Mouse (Mus musculus): ENCODE results near the gene Elp6. TPM values are rescaled to one million over a fixed set of nuclear protein-coding genes. Genes with fewer than 3 reads are reported as not detected.

Gene Elp6
- 36.1 and 43.4 TPM in 2 replicates for polyA plus RNA-seq (2012; rRNA removed)
- polyA plus RNA-seq (2014; fragmentation: Nextera tagmentation; extraction: Ambion mirVana), result 25.3 and 25.8 TPM in 2 replicates

GRCm38 (mm10) chr9:110304969-110305651, at the start of gene Elp6:
Gene Elp6 (plus strand): TSS chr9:110305173.
- TF ChIP-seq POLR2A (IDR thresholded peaks at IDR 0.05; ENCODE audit: borderline replicate concordance, extremely low read depth, insufficient read depth, insufficient read length), result peak; percentile 92; the same call in 1 of the 2 replicates
- under 1% methylated on average over 46 of the region's 46 CpGs for WGBS
- Histone ChIP-seq H3K9me3 (ENCODE audit: control insufficient read depth, low read length) (no peaks in the 10 kb centered on the region), H3K4me2 (replicated peaks; ENCODE audit: low read depth, low read length, severe bottlenecking) (peak within 1 kb of the TSS; percentile 50), H3K27ac (replicated peaks; ENCODE audit: low read depth, low read length) (peak within 1 kb of the TSS; percentile 88), H3K36me3 (ENCODE audit: control insufficient read depth, insufficient read depth, low read length) (peaks cover 6% of the 10 kb centered on the region), H3K4me1 (ENCODE audit: control insufficient read depth, insufficient read depth, low read length) (no peaks in the 10 kb centered on the region; the same call in 1 of the 2 replicates), H3K27me3 (ENCODE audit: control insufficient read depth, insufficient read depth, low read length) (no peaks in the 10 kb centered on the region), H3K9ac (ENCODE audit: low read depth, low read length, severe bottlenecking) (peak within 1 kb of the TSS; percentile 78), H3K4me3 (replicated peaks; ENCODE audit: low read length) (peak within 1 kb of the TSS; percentile 52)
- peak; percentile 100 for ATAC-seq (ENCODE audit: low FRiP score, low read depth)
- peak; percentile 95 for DNase-seq (ENCODE audit: low spot score)

- no peaks in the 10 kb centered on the region for H3K4me1 ChIP-seq (ENCODE audit: control insufficient read depth, insufficient read depth, low read length)
- no peak for ATAC-seq (ENCODE audit: low FRiP score, low read depth)
- 64% methylated on average over 15 of the region's 15 CpGs for WGBS
Measured at GRCm38 (mm10) chr9:110255407-110256019, 49.5 kb upstream of the Elp6 start.

DNA sequence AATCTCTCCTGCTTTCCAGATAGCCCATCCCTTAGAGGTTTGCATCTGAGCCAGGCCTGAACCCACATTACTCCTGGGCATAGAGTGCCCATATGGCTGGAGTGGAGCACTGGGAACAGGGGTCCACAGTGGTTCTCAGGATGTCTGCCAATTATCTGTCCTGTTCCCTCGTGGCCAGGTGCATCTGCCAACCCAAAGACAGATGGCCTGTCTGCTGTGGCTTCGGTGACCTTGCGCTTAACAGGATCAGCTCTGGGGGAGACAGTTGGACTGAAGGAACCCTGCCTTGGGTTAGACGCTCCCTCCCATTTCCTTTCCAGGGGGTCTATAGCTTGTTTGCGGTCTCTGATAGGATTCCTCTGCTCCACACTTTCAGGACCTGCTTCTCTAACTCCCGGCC, 46.3 kb upstream of the Elp6 start:
- Histone ChIP-seq H3K27ac (replicated peaks; ENCODE audit: low read depth, low read length) (no peak overlapping the region), H3K36me3 (ENCODE audit: control insufficient read depth, insufficient read depth, low read length) (no peaks in the 10 kb centered on the region), H3K4me1 (ENCODE audit: control insufficient read depth, insufficient read depth, low read length) (no peaks in the 10 kb centered on the region), H3K9ac (ENCODE audit: low read depth, low read length, severe bottlenecking) (no peak overlapping the region), H3K27me3 (ENCODE audit: control insufficient read depth, insufficient read depth, low read length) (no peaks in the 10 kb centered on the region), H3K9me3 (ENCODE audit: control insufficient read depth, low read length) (no peaks in the 10 kb centered on the region), H3K4me2 (replicated peaks; ENCODE audit: low read depth, low read length, severe bottlenecking) (no peak overlapping the region), H3K4me3 (replicated peaks; ENCODE audit: low read length) (no peak overlapping the region)
- ATAC-seq (ENCODE audit: low FRiP score, low read depth) (no peak), DNase-seq (ENCODE audit: low spot score) (no peak)
- no peak for TF ChIP-seq POLR2A (IDR thresholded peaks at IDR 0.05; ENCODE audit: borderline replicate concordance, extremely low read depth, insufficient read depth, insufficient read length)
- WGBS, result 81% methylated on average over 6 of the region's 6 CpGs

More at GRCm38 (mm10) chr9:110255407-110256019, 49.5 kb upstream of the Elp6 start:
- Histone ChIP-seq H3K9ac (ENCODE audit: low read depth, low read length, severe bottlenecking) (no peak overlapping the region), H3K36me3 (ENCODE audit: control insufficient read depth, insufficient read depth, low read length) (no peaks in the 10 kb centered on the region), H3K4me2 (replicated peaks; ENCODE audit: low read depth, low read length, severe bottlenecking) (no peak overlapping the region), H3K4me3 (replicated peaks; ENCODE audit: low read length) (no peak overlapping the region), H3K27ac (replicated peaks; ENCODE audit: low read depth, low read length) (no peak overlapping the region), H3K9me3 (ENCODE audit: control insufficient read depth, low read length) (no peaks in the 10 kb centered on the region), H3K27me3 (ENCODE audit: control insufficient read depth, insufficient read depth, low read length) (no peaks in the 10 kb centered on the region)
- no peak for TF ChIP-seq POLR2A (IDR thresholded peaks at IDR 0.05; ENCODE audit: borderline replicate concordance, extremely low read depth, insufficient read depth, insufficient read length)
- no peak for DNase-seq (ENCODE audit: low spot score)

DNA sequence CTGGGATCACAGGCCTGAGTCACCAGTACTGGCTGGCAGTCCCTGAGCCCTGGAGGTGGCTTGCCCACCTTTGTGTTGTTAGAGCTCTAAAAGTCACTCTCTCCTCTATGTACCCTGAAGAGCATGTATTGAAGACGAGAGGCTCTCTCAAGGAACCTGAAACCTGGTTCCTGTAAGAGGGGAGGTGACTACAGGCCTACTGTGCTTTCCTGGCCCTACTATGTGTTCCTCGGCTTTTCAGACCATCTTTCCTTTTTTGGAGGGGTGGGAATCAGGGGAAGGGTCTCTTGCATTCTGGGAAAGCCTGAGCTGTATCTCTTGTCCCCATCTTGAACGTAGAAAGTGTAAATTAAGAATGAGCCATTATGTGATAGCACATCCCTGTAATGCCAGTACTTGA, 45.9 kb upstream of the Elp6 start:
- Histone ChIP-seq H3K9me3 (ENCODE audit: control insufficient read depth, low read length) (no peaks in the 10 kb centered on the region), H3K4me1 (ENCODE audit: control insufficient read depth, insufficient read depth, low read length) (no peaks in the 10 kb centered on the region), H3K27ac (replicated peaks; ENCODE audit: low read depth, low read length) (no peak overlapping the region), H3K4me3 (replicated peaks; ENCODE audit: low read length) (no peak overlapping the region), H3K9ac (ENCODE audit: low read depth, low read length, severe bottlenecking) (no peak overlapping the region), H3K27me3 (ENCODE audit: control insufficient read depth, insufficient read depth, low read length) (no peaks in the 10 kb centered on the region), H3K4me2 (replicated peaks; ENCODE audit: low read depth, low read length, severe bottlenecking) (no peak overlapping the region), H3K36me3 (ENCODE audit: control insufficient read depth, insufficient read depth, low read length) (no peaks in the 10 kb centered on the region)
- TF ChIP-seq POLR2A (IDR thresholded peaks at IDR 0.05; ENCODE audit: borderline replicate concordance, extremely low read depth, insufficient read depth, insufficient read length), result no peak
- DNase-seq (ENCODE audit: low spot score), result no peak
- 72% methylated on average over 3 of the region's 3 CpGs for WGBS
- ATAC-seq (ENCODE audit: low FRiP score, low read depth), result no peak

- Histone ChIP-seq H3K27me3 (ENCODE audit: control insufficient read depth, insufficient read depth, low read length) (no peaks in the 10 kb centered on the region), H3K9me3 (ENCODE audit: control insufficient read depth, low read length) (no peaks in the 10 kb centered on the region), H3K4me3 (replicated peaks; ENCODE audit: low read length) (no peak overlapping the region), H3K4me1 (ENCODE audit: control insufficient read depth, insufficient read depth, low read length) (no peaks in the 10 kb centered on the region), H3K27ac (replicated peaks; ENCODE audit: low read depth, low read length) (no peak overlapping the region), H3K4me2 (replicated peaks; ENCODE audit: low read depth, low read length, severe bottlenecking) (no peak overlapping the region), H3K9ac (ENCODE audit: low read depth, low read length, severe bottlenecking) (no peak overlapping the region), H3K36me3 (ENCODE audit: control insufficient read depth, insufficient read depth, low read length) (no peaks in the 10 kb centered on the region)
- DNase-seq (ENCODE audit: low spot score), result no peak
- ATAC-seq (ENCODE audit: low FRiP score, low read depth), result no peak
- WGBS, result 80% methylated on average over 8 of the region's 8 CpGs
- TF ChIP-seq POLR2A (IDR thresholded peaks at IDR 0.05; ENCODE audit: borderline replicate concordance, extremely low read depth, insufficient read depth, insufficient read length), result no peak
Measured at GRCm38 (mm10) chr9:110263181-110263580, 41.8 kb upstream of the Elp6 start.
